Mouse (Mus musculus): ENCODE measurements at regions not wholly inside any gene's neighbourhood (a gene's known extent, or its start where the extent isn't known, plus 50 kb on each side); places are given as distances from the start of the nearest gene placed in this dataset.

DNA sequence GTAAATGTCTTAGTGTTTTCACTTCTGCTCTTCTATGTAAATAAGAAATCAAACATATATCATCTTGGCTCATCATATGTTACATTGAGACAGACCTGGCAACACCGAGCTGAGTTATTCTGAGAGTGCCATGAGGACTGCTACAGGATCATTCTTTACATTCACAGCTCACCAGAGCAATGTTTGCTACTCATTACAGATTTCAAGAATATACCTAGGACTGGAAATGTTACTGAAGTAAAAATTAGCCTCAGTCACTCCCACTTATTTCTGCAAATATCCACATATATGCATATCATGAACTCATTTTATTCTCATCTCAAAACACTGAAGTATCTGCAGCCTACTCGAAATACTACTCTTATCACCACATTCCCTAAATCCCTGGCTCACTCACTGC lies 307.6 kb upstream of the Tmprss15 start:
- Histone ChIP-seq H3K79me3 (ENCODE audit: low read depth) (no peaks in the 10 kb centered on the region), H3K79me2 (ENCODE audit: control insufficient read depth, insufficient read depth) (no peaks in the 10 kb centered on the region), H3K27me3 (ENCODE audit: control insufficient read depth, insufficient read depth, insufficient read length) (no peaks in the 10 kb centered on the region), H3K4me3 (ENCODE audit: insufficient read depth, poor library complexity, severe bottlenecking) (no peak overlapping the region), H3ac (ENCODE audit: control insufficient read depth, insufficient read length, low read depth) (no peak overlapping the region), H3K36me3 (ENCODE audit: control insufficient read depth, insufficient read depth) (no peaks in the 10 kb centered on the region)
- no peak for TF ChIP-seq CEBPB (IDR thresholded peaks at IDR 0.05; ENCODE audit: low read depth)
- no peak for TF ChIP-seq CTCF (IDR thresholded peaks at IDR 0.05; ENCODE audit: control insufficient read depth, insufficient read depth, insufficient read length)

DNA sequence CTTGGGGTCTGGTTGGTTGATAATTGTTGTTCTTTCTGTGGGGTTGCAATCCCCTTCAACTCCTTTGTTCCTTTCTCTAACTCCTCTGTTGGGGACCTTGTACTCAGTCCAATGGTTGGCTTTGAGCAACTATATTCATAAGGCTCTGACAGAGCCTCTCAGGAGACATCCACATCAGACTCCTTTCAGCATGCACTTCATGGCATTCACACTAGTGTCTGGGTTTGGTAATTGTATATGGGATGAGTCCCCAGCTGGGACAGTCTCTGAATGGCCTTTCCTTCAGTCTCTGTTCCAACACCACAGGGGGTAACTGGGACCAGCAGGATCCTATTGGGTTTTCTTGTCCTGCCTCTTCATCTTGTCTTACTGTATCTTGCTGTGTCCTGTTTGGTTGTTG lies 303.5 kb upstream of the Tmprss15 start:
- no peaks in the 10 kb centered on the region for H3K36me3 ChIP-seq (ENCODE audit: control insufficient read depth, insufficient read depth)
- no peaks in the 10 kb centered on the region for H3K79me3 ChIP-seq (ENCODE audit: low read depth)
- no peak overlapping the region for H3ac ChIP-seq (ENCODE audit: control insufficient read depth, insufficient read length, low read depth)
- no peaks in the 10 kb centered on the region for H3K79me2 ChIP-seq (ENCODE audit: control insufficient read depth, insufficient read depth)
- no peak overlapping the region for H3K4me3 ChIP-seq (ENCODE audit: insufficient read depth, poor library complexity, severe bottlenecking)
- TF ChIP-seq MYOD1 (IDR thresholded peaks at IDR 0.05; ENCODE audit: control insufficient read depth, insufficient read length, low read depth) (no peak), MAX (IDR thresholded peaks at IDR 0.05) (no peak), CTCF (IDR thresholded peaks at IDR 0.05; ENCODE audit: control insufficient read depth, insufficient read depth, insufficient read length) (no peak)
- H3K27me3 ChIP-seq (ENCODE audit: control insufficient read depth, insufficient read depth, insufficient read length), result no peaks in the 10 kb centered on the region

DNA sequence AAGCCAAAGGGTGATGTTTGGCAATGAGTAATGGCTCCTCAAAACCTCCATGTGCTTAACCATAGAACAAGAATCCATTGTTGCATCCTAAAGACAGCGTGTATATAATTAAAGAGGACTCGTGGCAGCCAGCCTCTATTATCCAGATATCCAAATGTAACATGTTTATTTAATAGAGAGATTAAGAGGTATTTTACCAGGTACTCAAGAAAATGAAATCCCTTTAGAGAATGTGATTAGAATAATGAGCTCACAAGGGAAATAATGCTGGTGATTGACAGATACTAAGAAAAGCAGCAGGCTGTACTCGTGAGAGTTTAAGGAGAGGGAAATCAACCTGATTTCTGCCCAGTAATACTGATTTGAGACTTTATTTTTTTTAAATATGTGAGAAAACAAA lies 295.5 kb upstream of the Tmprss15 start:
- Histone ChIP-seq H3K36me3 (ENCODE audit: control insufficient read depth, insufficient read depth) (no peaks in the 10 kb centered on the region), H3K4me3 (ENCODE audit: insufficient read depth, poor library complexity, severe bottlenecking) (no peak overlapping the region), H3K79me2 (ENCODE audit: control insufficient read depth, insufficient read depth) (no peaks in the 10 kb centered on the region), H3K79me3 (ENCODE audit: low read depth) (no peaks in the 10 kb centered on the region), H3ac (ENCODE audit: control insufficient read depth, insufficient read length, low read depth) (no peak overlapping the region), H3K27me3 (ENCODE audit: control insufficient read depth, insufficient read depth, insufficient read length) (no peaks in the 10 kb centered on the region)
- TF ChIP-seq USF1 (IDR thresholded peaks at IDR 0.05; ENCODE audit: low read depth) (no peak), CTCF (IDR thresholded peaks at IDR 0.05; ENCODE audit: control insufficient read depth, insufficient read depth, insufficient read length) (no peak), MYOG (IDR thresholded peaks at IDR 0.05; ENCODE audit: control insufficient read depth, extremely low read depth, insufficient read length) (no peak), CEBPB (IDR thresholded peaks at IDR 0.05; ENCODE audit: low read depth) (no peak), MAX (IDR thresholded peaks at IDR 0.05) (no peak), MYOD1 (IDR thresholded peaks at IDR 0.05; ENCODE audit: control insufficient read depth, insufficient read length, low read depth) (no peak), FOSL1 (IDR thresholded peaks at IDR 0.05; ENCODE audit: insufficient read depth, low read length, poor library complexity, severe bottlenecking) (no peak)

DNA sequence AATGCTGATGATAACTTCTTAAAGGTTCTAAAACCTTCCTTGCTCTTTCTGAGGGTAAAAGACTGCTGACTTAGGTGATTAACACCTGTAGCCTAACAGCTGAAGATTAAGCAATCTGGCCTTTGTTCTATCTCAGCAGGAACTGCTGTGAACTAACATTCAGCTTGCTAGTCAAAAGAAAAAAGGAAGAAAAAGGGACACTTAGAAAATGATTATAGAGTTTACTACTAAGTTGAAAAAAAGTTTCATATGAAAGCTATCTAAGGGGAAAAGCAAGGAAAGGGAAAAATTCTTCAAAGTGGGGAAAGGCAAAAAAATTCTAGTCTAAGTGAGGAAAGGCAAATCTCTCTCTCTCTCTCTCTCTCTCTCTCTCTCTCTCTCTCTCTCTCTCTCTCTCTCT lies 259.2 kb upstream of the Tmprss15 start:
- Histone ChIP-seq H3K79me2 (ENCODE audit: control insufficient read depth, insufficient read depth) (no peaks in the 10 kb centered on the region), H3K4me3 (ENCODE audit: insufficient read depth, poor library complexity, severe bottlenecking) (no peak overlapping the region), H3K27me3 (ENCODE audit: control insufficient read depth, insufficient read depth, insufficient read length) (no peaks in the 10 kb centered on the region), H3ac (ENCODE audit: control insufficient read depth, insufficient read length, low read depth) (no peak overlapping the region), H3K79me3 (ENCODE audit: low read depth) (no peaks in the 10 kb centered on the region), H3K36me3 (ENCODE audit: control insufficient read depth, insufficient read depth) (no peaks in the 10 kb centered on the region)
- TF ChIP-seq CTCF (IDR thresholded peaks at IDR 0.05; ENCODE audit: control insufficient read depth, insufficient read depth, insufficient read length), result no peak
- TF ChIP-seq CEBPB (IDR thresholded peaks at IDR 0.05; ENCODE audit: low read depth), result no peak
- TF ChIP-seq MAX (IDR thresholded peaks at IDR 0.05), result no peak
- no peak for TF ChIP-seq USF1 (IDR thresholded peaks at IDR 0.05; ENCODE audit: low read depth)
- no peak for TF ChIP-seq MYOG (IDR thresholded peaks at IDR 0.05; ENCODE audit: control insufficient read depth, extremely low read depth, insufficient read length)
- no peak for TF ChIP-seq MYOD1 (IDR thresholded peaks at IDR 0.05; ENCODE audit: control insufficient read depth, insufficient read length, low read depth)
- no peak for TF ChIP-seq FOSL1 (IDR thresholded peaks at IDR 0.05; ENCODE audit: insufficient read depth, low read length, poor library complexity, severe bottlenecking)

DNA sequence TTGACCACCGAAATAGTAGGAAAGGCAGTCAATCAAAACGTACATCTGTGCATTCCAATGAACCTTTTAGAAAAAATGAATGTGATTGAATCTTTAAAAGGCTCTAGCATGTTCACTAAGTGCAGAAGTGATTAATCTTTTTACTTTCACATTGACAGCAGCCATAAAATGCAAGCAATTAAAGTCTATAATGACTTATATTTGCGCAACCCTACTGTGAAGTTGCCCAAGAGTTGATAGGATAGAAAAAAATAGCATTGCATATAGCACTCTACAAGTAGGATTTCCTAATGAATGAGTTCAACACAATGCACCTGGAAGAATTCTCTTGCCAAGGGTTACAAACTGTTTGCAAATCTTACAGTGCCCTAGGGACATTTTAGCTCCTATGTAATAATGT lies 251.6 kb upstream of the Tmprss15 start:
- Histone ChIP-seq H3K79me3 (ENCODE audit: low read depth) (no peaks in the 10 kb centered on the region), H3ac (ENCODE audit: control insufficient read depth, insufficient read length, low read depth) (no peak overlapping the region), H3K79me2 (ENCODE audit: control insufficient read depth, insufficient read depth) (no peaks in the 10 kb centered on the region), H3K4me3 (ENCODE audit: insufficient read depth, poor library complexity, severe bottlenecking) (no peak overlapping the region), H3K36me3 (ENCODE audit: control insufficient read depth, insufficient read depth) (no peaks in the 10 kb centered on the region), H3K27me3 (ENCODE audit: control insufficient read depth, insufficient read depth, insufficient read length) (no peaks in the 10 kb centered on the region)
- TF ChIP-seq CEBPB (IDR thresholded peaks at IDR 0.05; ENCODE audit: low read depth), result peak; percentile 85
- TF ChIP-seq CTCF (IDR thresholded peaks at IDR 0.05; ENCODE audit: control insufficient read depth, insufficient read depth, insufficient read length), result no peak
- no peak for TF ChIP-seq FOSL1 (IDR thresholded peaks at IDR 0.05; ENCODE audit: insufficient read depth, low read length, poor library complexity, severe bottlenecking)
- no peak for TF ChIP-seq MYOG (IDR thresholded peaks at IDR 0.05; ENCODE audit: control insufficient read depth, extremely low read depth, insufficient read length)
- TF ChIP-seq MAX (IDR thresholded peaks at IDR 0.05), result no peak

DNA sequence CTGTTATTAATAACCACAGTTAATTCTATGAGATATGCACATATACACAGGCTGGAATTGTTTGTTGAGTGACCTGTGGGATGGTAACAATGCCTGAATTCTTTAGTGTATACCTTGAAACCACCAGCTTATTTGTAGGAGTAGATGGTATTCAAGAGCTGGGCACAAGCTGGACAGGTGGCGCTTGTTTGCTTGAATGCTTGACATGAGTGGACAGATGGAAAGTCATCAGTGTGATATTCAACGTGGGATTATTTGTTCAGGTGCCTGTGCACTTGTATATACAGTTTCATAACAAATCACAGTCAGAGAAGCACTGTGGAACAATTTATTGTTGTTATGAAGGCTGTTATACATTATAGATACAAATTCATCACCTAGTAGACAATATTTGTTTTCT lies 245.5 kb upstream of the Tmprss15 start:
- Histone ChIP-seq H3K79me3 (ENCODE audit: low read depth) (no peaks in the 10 kb centered on the region), H3ac (ENCODE audit: control insufficient read depth, insufficient read length, low read depth) (no peak overlapping the region), H3K36me3 (ENCODE audit: control insufficient read depth, insufficient read depth) (no peaks in the 10 kb centered on the region), H3K4me3 (ENCODE audit: insufficient read depth, poor library complexity, severe bottlenecking) (no peak overlapping the region), H3K79me2 (ENCODE audit: control insufficient read depth, insufficient read depth) (no peaks in the 10 kb centered on the region), H3K27me3 (ENCODE audit: control insufficient read depth, insufficient read depth, insufficient read length) (no peaks in the 10 kb centered on the region)
- TF ChIP-seq USF1 (IDR thresholded peaks at IDR 0.05; ENCODE audit: low read depth) (no peak), MYOD1 (IDR thresholded peaks at IDR 0.05; ENCODE audit: control insufficient read depth, insufficient read length, low read depth) (peak; percentile 64)

Data from C2C12 (cell line).